Mouse (Mus musculus): Measurements from ENCODE around the gene Hpn.
A peak's percentile ranks its signal among the peaks of the same experiment; 100 is the strongest.

Hpn gene

DNA sequence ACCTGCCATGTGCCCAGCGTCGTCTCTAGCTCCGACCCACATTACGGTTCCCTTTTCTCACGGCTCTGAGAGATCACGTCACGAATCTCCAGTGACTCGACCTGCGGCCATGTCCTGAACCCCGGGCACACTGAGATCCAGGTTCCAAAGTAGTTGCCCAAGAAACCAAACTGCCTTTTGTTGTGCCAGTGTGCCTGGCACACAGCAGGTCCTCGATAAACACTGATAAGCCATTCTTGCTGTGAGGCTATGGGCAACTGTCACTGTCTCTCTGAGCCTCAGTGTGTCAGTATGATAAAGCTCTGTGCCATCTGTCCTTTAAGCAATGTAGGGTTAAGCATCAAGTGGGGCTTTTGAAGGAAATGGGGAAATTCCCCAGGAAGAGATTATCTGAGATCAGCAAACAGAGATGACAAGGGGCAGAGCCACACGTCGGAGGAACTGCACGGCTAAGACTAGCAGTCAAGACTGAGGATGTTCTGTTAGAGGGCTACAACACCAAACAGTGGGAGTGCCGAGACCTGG lies 4.2 kb downstream of the Hpn start:
- DNase-seq (ENCODE audit: low spot score) = no peak

DNA sequence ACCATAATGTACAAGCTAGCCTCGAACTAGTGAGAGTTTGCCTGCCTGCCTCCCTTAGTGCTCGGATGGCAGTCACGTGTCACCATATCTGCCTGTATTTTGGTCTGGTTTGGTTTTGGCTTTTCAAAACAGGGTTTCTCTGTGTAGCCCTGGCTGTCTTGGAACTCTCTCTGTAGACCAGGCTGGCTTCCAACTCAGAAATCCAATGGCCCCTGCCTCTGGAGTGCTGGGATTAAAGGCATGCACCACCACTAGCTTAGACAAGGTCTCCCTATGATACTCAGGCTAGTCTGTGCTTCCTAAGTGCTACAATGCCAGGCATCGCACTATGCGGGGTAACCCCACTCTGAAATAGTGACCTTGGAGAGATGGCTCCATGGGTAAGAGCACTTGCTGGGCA lies 5.3 kb downstream of the Hpn start:
- DNase-seq (ENCODE audit: low spot score) = no peak

DNA sequence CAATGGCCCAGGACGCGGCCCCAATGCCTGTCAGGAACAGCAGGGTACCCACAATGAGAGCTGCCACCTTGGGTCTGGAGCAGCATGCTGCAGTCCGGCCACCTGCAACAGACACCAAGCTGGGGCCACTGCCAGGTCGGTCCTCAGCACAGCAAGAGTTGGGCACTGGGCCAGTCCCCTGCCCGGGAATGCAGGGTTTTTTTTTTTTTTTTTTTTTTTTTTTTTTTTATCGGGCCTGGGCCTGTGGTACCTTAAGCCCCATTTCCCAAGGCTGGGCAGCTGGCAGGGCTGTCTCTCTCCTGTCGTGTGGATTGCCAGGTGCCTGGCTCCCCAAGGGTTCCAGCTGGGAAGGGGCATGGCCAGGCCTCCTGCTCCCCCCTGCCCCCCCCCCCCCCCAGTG lies 6.0 kb downstream of the Hpn start:
- DNase-seq (ENCODE audit: low spot score) = peak; percentile 36

DNA sequence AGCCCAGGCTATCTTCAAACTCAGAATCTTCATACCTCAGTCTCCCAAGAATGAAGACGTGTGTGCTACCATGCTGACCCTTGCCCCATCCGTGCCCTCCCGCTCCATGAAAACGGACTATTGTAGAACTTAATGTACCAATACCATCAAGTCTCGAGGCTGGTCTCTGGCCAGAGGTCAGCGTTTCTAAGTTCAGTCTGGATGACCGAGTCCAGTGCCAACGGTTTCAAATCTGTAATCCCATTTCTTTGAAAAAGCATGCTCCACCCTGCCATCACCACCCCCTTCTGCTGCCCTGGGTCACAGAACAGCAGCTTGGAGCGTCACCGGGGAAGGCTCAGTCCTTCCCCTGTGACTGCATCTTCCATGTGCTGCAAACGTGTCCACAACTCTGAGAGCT lies 7.3 kb downstream of the Hpn start:
- DNase-seq (ENCODE audit: low spot score) = no peak

DNA sequence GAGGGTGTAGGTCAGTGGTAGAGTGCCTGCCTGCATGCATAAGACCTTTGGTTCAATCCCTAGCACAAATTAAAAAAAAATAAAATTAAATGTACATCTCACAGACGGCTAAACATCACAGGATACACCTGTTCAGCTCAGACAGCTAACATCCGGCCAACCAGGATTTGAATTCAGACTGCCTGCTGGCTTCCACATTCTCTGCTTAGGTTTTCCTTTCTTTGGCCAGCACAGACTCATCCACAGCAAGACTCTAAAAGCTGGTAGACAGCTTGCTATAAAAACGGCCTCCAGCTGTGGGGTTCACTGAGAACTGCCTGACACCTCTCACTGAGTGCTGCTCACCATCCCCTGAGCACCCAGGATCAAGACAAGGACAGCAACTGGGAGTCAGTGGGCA lies 8.9 kb downstream of the Hpn start:
- DNase-seq (ENCODE audit: low spot score) = no peak

DNA sequence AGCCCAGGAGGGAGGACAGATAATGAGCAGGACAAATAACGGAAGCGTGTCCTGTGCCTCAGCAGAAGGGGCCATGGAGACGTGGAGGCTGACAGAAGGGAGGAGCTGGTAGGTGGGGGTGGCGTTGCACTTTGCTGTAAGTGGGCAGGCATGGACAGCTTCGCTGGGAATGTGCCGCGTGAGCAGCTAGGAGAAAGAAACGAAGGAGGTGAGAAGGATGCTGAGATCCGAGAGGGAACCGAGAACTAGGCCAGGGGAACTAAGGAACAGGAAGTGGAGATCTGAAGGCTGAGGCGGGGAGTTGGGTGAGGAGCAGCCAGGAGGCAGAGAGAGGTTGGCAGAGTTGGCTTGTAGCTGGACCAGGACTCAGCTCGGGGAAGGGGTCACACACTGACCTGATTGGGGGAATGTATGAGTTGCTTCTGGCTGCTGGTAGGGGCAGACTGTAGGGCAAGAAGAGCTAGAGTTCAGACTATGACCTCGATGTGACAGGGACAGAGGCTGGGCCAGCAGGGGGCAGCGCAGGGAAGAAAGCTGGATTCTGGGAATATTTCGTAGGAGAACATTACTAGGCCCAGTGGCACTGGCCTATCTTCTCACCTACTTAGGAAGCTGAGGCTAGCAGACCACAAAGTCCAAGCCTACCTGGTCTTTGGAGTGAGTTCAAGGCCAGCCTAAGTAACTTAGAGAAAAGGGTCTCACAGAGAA lies 9.9 kb downstream of the Hpn start:
- no peak for DNase-seq (ENCODE audit: low spot score)

DNA sequence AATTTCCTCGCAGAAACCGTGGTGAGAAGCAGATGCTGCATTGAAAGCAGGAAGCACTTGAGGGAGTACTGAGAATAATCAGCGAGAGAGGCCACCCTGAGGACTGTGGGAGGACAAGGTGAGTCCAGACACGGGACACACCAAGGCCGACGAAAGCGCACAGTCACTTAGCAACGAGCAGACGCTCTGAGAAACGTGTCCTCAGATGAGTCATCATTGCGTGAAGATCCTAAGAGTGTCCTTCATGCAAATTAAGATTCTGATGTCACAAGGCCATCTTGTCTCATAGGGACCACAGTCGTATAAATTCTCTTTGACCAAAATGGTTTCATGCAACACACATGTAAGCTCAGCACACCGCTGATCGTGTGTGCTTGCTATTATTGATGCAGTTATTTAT lies 14.3 kb downstream of the Hpn start:
- DNase-seq (ENCODE audit: low spot score) = no peak

DNA sequence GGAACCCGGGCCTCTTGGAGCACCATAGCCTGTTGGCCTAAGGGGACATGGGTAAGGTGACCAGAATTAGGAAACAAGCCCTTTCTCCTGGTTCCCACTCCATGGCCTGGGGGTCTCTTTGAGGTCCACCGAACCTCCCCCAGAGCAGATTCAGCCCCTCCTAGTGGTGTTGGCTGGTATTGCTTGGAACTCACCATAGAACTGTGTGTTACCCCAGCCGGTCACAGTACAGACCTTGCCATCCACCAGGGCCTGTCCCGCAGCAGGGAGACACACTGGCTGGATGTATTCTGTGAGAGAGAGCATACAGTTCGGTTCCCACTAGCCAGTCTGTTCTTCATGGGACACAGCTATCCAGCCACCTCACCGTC lies 15.5 kb downstream of the Hpn start:
- DNase-seq (ENCODE audit: low spot score) = no peak

DNA sequence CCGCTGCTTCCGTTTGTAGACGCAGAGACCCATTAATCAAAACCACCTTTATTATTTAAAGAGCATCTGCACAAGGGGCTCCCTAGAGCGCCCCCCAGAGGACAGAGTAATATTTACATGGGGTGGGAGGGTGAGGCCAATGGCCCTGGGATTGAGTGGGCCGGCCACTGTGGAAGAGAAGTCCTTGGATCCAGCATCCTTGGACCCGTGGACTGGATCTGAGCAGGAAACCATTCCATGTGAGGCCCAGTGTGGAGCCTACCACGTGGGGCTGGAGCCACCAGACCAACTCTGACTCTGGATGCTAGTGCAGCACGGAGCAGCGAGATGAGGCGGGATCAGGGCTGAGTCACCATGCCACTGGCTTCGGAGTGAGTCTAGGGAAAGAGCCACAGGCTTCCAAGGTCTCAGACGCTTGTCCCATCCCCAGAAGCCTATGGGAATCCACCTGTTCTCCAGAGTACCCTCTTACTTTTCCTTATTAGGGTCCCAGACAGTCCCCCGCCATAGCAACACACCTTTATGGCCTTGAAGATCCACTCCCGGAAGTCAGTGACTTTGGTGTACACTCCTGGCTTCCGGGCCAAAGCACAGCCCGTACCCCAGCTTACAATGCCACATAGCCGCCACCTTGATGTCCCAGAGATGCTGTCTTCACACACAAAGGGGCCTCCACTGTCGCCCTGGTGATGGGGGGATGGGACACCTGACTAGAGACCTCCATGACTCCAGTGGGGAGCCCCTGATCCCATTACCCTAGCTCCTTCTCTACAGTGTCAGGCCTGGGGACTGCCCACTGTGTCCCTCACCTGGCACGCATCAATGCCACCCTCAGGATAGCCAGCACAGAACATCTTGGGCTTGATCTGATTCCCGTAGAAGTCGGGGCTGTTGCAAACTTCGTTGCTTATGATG lies 16.1 kb downstream of the Hpn start:
- no peak for DNase-seq (ENCODE audit: low spot score)

DNA sequence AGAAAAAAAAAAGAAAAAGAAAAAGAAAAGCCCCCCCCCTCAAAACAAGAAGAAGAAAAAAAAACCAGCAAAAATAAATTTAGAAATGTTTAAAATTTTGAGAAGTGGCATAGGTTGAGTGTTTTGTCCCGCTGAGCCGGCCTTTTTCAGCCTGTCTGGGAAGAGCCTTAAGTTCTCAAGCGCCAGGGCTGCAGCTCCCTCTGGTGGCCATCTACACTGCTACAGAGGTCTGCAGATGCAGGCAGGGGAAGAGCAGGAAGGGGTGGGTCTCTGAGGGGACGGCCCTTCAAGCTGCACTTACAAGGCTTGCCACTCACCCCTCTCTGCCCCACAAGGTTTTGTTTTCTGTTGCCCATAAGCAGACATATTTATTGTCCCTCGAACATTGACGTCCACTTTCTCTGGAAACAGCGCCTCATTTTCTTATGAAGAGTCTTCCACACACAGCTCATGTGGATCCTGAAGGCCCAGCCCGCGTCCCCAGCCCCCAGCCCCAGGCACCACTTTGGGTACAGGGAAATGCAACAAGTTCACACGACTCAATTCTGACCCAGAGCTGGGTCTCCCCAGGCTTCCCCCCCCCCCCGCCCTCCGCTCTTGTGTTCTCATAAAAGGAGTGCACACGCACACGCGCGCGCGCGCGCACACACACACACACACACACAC lies 17.4 kb downstream of the Hpn start:
- DNase-seq (ENCODE audit: low spot score) = peak; percentile 79

DNA sequence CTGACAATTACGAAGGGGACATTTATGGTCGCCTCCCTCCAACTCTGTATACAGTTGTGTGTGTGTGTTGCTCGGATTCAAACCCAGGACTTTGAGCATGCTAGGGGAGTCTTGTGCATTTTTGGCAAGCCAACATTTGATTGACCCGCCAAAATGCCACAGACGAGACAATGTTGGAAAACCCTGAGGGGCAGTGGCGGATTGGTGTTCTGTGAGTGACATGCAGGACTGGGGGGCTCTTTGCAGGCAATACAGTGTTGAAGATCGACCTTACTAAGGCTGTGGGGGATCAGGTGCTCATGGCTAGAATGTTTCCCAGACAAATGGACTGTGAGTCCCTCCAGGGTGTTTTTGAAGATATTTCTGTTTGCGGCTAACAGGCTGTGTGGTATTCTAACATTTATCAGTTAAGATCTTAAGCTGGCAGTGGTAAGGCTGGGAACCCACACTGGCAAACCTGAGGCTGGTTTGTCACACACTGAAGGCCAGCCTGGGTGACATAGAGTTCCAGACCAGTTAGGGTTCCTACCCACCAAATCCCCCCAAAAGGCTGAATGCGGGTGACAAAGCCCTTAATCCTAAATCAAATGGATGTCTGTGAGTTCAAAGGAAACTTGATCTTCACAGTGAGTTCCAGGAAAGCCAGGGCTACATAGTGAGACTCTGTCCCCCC lies 18.1 kb downstream of the Hpn start:
- no peak for DNase-seq (ENCODE audit: low spot score)

DNA sequence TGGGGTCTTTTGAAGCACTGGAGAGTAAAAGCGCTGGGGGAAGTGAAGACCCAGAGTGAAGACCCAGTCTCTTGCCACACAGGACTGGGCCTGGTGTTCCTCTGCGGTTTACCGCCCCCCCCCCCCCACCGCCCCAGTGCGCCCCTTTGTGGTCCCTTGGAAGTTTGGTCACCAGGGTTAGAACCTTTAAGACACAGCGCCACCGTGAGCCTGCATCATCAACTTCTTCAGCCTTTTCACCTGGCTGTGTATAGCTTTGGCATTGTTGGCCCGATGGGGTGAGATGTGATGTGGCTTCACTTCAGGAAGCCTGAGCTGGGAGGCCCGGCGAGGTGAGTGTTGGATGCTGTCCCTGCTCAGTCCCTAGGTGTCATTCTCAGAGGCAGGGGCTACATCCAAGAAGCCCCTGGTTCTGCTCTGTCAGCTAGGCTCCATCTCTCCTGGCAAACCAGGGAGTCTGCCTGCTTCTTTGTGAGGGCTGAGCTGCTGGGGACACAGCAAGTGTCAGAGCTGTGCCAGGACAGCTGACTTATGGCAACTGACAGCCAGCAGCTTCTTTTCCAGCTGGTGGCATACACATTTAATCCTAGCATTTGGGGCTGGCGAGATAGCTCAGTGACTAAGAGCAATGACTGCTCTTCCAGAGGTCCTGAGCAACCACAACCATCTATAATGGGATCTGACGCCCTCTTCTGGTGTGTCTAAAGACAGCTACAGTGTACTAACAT lies 20.2 kb downstream of the Hpn start:
- no peak for DNase-seq (ENCODE audit: low spot score)

DNA sequence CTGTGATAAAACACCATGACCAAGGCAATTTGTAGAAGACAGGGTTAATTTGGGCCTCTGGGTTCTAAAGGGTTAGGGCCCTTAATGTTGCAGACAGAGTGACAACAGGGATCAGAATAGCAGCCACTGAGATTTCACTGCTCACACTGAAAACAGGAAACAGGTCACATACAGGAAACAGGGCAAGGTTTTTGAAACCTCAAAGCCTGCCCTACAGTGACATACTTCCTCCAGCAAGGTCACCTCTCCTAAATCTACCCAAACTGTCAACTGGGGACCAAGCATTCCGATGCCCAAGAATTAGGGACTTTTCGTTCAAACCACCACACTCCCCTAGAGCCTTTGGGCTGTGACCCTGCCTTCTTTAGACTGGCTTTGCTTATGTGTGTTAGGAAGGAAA lies 25.4 kb downstream of the Hpn start:
- DNase-seq (ENCODE audit: low spot score) = no peak

DNA sequence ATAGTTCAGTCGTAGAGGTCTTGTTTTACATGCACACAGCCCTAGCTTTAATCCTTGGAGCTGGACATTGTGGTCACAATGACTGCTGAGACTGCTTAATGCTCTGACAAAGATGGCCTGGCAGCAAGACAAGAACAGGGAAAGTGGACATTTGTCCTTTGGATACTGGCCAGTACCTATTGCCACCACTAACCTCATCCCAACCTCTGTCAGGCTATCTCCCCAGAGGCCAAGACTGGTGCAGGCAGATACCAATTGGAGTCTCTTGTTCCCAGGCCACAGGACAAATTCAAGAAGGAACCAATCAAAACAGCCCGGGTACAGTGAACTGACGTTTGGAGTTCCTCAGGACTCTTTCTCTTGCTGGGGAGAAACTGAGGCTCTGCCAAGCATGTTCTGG lies 26.9 kb downstream of the Hpn start:
- no peak for DNase-seq (ENCODE audit: low spot score)

DNA sequence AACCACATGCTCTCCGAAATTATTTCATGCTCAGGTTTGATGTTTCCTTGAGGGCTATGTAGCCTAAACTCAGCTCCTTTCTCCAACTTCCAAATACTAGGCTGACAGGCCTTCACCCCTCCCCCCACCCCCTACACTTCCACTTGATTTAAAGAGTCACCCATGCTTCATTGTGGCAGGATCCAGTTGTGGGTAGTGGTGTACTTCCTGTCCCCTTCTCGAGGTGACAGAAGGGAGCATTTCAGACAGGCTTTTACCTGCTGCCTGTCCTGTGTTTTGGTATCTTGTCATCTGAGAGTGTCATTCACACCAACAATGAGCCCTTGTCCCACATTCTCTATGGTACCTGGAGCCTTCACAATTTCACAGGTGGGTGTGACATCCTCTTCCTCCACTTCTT lies 27.8 kb downstream of the Hpn start:
- DNase-seq (ENCODE audit: low spot score) = no peak

DNA sequence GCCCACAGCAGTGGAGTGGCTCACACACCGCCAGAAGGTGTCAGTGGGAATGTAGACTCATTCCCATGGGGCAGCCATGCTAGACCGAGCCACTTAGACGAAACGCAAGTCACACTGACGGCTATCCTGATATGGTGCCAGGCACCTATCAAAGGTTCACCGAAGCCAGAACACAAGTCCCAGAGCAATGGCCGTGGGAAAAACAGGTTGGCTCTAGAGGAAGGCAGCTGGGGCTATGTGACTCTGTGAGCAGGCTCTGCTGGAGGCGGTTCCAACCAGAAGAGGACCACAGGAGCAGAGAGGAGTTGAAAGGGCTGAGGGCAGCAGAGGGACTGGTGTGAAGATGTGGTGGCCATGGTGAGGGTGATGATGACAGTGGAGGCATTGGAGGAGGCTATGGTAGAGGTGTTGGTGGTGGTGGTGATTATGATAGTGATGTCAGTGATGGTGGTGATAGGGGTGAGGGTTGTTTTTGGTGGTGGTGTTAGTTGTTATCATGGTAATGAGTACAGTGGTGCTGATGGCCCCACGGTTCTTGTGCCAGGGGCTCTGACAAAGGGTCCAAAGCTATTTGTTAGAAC lies 28.8 kb downstream of the Hpn start:
- no peak for DNase-seq (ENCODE audit: low spot score)

DNA sequence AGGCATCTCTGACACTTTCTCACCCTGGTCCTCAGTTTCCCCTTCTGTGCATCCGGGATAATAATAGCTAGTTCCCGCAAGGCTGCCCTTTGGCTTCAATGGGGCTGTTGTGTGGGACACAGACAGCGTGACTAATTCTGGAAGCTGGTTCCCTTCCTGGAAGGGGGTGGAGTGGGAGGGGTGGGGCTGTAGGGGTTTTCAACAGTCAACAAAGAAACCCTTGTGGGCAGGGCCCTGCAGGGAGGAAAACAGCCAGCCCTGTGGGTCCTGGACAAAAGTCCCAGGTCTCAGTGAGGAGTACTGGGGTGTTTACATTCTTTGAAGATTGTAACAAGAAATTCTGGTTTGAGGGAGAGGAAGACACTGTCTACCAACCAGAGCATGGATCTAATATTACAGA lies 29.9 kb downstream of the Hpn start:
- DNase-seq (ENCODE audit: low spot score) = peak; percentile 50

DNA sequence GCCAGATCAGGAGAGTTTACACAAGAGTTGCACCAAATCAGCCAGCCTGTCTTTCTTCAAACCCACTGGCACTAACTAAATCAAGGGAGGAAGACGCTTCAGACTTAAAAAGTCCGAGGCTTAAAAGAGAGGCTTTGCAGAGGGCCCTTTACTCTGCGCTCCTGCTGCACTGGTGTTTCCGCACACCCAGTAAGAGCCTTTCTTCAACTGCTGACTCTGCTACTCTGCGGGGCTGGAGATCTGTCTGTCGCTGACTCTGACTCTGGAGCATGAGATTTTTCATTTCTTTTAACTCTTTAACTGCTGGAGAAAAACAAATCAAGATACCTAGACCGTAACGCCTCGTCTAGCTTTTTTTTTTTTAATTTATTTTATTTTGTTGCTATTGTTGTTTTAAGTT lies 30.9 kb downstream of the Hpn start:
- DNase-seq (ENCODE audit: low spot score) = no peak

DNA sequence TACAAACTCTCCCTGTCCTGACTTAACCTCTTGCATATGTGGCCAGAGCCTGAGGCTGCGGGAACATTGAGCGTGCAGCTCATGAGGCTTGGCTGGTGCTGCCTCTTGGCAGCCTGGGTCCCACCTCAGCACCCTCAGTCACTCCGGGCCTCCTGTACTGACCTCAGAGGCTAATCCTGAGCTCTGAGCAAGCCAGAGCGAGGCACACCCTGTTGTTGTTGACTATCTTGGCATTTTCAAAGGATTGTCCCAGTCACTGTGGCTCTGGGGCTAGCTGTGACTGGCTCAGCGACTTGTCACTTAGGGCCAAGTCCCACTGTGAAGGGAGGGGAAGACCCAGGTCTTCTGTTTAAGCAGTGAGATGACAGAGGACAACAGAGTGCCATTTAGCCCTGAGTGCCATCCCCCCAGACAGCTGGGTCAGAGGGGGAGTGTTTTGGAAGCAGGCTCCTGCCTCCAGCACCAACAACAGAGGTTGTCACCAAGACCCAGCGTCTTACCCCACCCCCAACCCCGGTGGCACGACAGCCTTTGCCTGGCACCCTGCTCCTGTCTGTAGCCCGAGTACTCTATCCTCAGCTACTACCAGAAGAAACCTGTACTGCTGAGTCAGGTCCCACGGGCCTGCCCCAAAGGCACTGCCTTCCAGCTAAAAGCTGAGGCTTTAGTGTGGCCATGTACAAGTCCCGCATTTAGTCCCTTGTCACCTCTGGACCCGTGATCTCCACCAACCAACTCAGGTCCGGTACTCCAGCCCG lies 32.1 kb downstream of the Hpn start:
- DNase-seq (ENCODE audit: low spot score) = no peak

DNA sequence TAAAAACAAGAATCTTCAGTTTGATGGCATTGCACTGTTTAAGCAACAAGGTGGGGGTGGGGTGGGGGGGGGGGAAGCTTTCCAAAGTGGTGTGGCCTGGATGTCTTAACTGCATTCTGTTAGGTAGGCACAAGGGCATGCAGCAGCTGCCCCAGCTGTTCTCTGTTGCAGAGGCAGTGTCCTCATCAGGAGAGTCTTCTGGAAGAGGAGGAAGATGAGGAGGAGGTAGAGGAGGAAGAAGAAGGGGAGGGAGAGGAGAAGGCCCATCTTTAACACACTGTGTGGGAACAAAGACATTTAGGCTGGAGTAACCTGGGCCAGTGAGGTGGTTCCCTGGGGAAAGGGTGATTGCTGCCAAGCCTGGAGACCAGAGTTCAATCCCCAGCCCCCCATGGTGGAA lies 33.0 kb downstream of the Hpn start:
- no peak for DNase-seq (ENCODE audit: low spot score)

DNA sequence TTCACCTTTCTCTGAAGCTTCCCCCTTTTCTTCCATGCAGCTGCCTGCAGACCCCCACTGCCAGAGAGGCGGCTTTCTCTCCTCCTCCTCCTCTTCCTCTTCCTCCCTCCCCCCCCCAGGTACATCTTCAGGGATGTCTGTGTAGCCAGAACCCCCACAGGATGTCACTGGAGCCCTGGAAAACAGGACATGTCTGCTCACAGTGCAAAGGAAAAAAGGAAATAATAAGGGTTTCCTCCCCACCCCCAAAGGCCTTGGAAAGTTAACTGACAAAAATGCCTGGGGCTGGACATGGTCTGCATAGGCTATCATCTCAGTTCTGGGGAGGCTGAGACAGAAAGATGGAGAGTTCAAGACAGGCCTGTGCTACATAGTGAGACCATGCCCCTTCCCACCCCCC lies 34.0 kb downstream of the Hpn start:
- no peak for DNase-seq (ENCODE audit: low spot score)

Measured in ovary, adult 18-20 months (tissue).